ENCODE assay signal across 8 mouse cellular contexts in genomic region chr1:46852216-46852599, GRCm38 (mm10). TPM values are rescaled to one million over a fixed set of nuclear protein-coding genes. Genes with fewer than 3 reads are reported as not detected.
DNase-seq lines count a peak whose midpoint lies in the region; ATAC-seq and TF ChIP-seq lines count a peak whose summit lies in the region.

No protein-coding gene starts in this region.

- H3K27me3 ChIP-seq in heart, embryonic 10.5 days (ENCODE audit: insufficient read depth, poor library complexity, severe bottlenecking) = no peaks in the 10 kb centered on the region
- no peaks in the 10 kb centered on the region for H3K27me3 ChIP-seq in CH12.LX (replicated peaks)
- no peaks in the 10 kb centered on the region for H3K27me3 ChIP-seq in forebrain, embryonic 15.5 days
- no peaks in the 10 kb centered on the region for H3K27me3 ChIP-seq in liver, embryonic 14.5 days (ENCODE audit: control insufficient read depth, insufficient read depth, low read length)

- no peak for ATAC-seq in forebrain, embryonic 15.5 days (replicated peaks)
- no peak for ATAC-seq in liver, embryonic 14.5 days (ENCODE audit: insufficient read depth)

- TF ChIP-seq EP300 in CH12.LX (IDR thresholded peaks at IDR 0.05; ENCODE audit: low read length) = no peak
- TF ChIP-seq EP300 in liver, embryonic 14.5 days (IDR thresholded peaks at IDR 0.05; ENCODE audit: low read depth) = no peak

- H3K27ac ChIP-seq in heart, embryonic 10.5 days = peak overlapping the region; percentile 100
- peak overlapping the region; percentile 83; the same call in 1 of the 2 replicates for H3K27ac ChIP-seq in CH12.LX (ENCODE audit: insufficient read depth, low read depth)
- H3K27ac ChIP-seq in forebrain, embryonic 15.5 days (replicated peaks) = peak overlapping the region; percentile 99; the same call in 1 of the 2 replicates
- H3K27ac ChIP-seq in liver, embryonic 14.5 days = no peak overlapping the region

- peak overlapping the region; percentile 93 for H3K9ac ChIP-seq in CH12.LX (ENCODE audit: insufficient read depth, low read depth)
- peak overlapping the region; percentile 95 for H3K9ac ChIP-seq in forebrain, embryonic 15.5 days (replicated peaks)
- peak overlapping the region; percentile 96 for H3K9ac ChIP-seq in liver, embryonic 14.5 days (replicated peaks)

- peak overlapping the region; percentile 63; the same call in 1 of the 2 replicates for H3K4me2 ChIP-seq in CH12.LX (ENCODE audit: insufficient read depth, low read depth, poor library complexity, severe bottlenecking)
- peak overlapping the region; percentile 60 for H3K4me2 ChIP-seq in forebrain, embryonic 15.5 days (replicated peaks)
- H3K4me2 ChIP-seq in liver, embryonic 14.5 days (ENCODE audit: low read depth) = peak overlapping the region; percentile 81

- in situ Hi-C loops in CH12.LX (cut with MboI; ENCODE audit: low pct_ligation_motif_present, low pct_unique_long_range_greater_than_20kb, low sequenced_read_pairs) = loop anchor here (10.0 kb wide), 1 partner anchor 73 kb away; no protein-coding TSS in a partner anchor

- no peak for TF ChIP-seq POLR2A in CH12.LX (IDR thresholded peaks at IDR 0.05; ENCODE audit: low read depth, low read length)

- under 1% methylated on average over 4 of the region's 4 CpGs for WGBS in heart, embryonic 10.5 days
- WGBS in forebrain, embryonic 15.5 days = 2% methylated on average over 4 of the region's 4 CpGs
- whole genome bisulfite sequencing in liver, embryonic 14.5 days (ENCODE audit: insufficient replicate concordance) = 0% methylated on average over 4 of the region's 4 CpGs

- no peaks in the 10 kb centered on the region for H3K36me3 ChIP-seq in heart, embryonic 10.5 days
- H3K36me3 ChIP-seq in CH12.LX (replicated peaks in 1 of 2; ENCODE audit: control insufficient read depth in 1 of 2, insufficient read depth in 1 of 2, low read length in 1 of 2) = no peaks in the 10 kb centered on the region
- no peaks in the 10 kb centered on the region for H3K36me3 ChIP-seq in forebrain, embryonic 15.5 days
- no peaks in the 10 kb centered on the region for H3K36me3 ChIP-seq in liver, embryonic 14.5 days (replicated peaks; ENCODE audit: control insufficient read depth, insufficient read depth, low read depth)

- peak overlapping the region; percentile 93 for H3K4me3 ChIP-seq in heart, embryonic 10.5 days
- peak overlapping the region; percentile 79 to 90 (median 87) for H3K4me3 ChIP-seq in CH12.LX (replicated peaks in 1 of 3; ENCODE audit: low read depth in 2 of 3, low read length in 2 of 3, poor library complexity in 1 of 3)
- peak overlapping the region; percentile 83 for H3K4me3 ChIP-seq in forebrain, embryonic 15.5 days
- peak overlapping the region; percentile 77 to 94 for H3K4me3 ChIP-seq in liver, embryonic 14.5 days (ENCODE audit: insufficient read depth in 1 of 2, low read depth in 2 of 2, low read length in 2 of 2)

- H3K79me2 ChIP-seq in CH12.LX (replicated peaks; ENCODE audit: control insufficient read depth, extremely low read depth, insufficient read depth, poor library complexity, severe bottlenecking) = peaks cover 5% of the 10 kb centered on the region; the same call in 1 of the 2 replicates

- TF ChIP-seq CTCF in CH12.LX (conservative IDR thresholded peaks at IDR 0.05 in 1 of 2, IDR thresholded peaks at IDR 0.05 in 1 of 2; ENCODE audit: low read depth in 2 of 2, low read length in 2 of 2) = no peak
- no peak for TF ChIP-seq CTCF in liver, embryonic 14.5 days (IDR thresholded peaks at IDR 0.05; ENCODE audit: low read depth)

- dilution Hi-C loops in CH12.LX (cut with MboI; ENCODE audit: extremely low pct_ligation_motif_present, extremely low pct_unique_long_range_greater_than_20kb, low sequenced_read_pairs) = no loop called here

- TF ChIP-seq RAD21 in CH12.LX (IDR thresholded peaks at IDR 0.05; ENCODE audit: low read depth, low read length) = no peak

- no peaks in the 10 kb centered on the region for H3K9me3 ChIP-seq in heart, embryonic 10.5 days
- H3K9me3 ChIP-seq in CH12.LX (replicated peaks; ENCODE audit: low read length) = no peaks in the 10 kb centered on the region
- no peaks in the 10 kb centered on the region for H3K9me3 ChIP-seq in forebrain, embryonic 15.5 days
- H3K9me3 ChIP-seq in liver, embryonic 14.5 days (ENCODE audit: control insufficient read depth, low read length) = no peaks in the 10 kb centered on the region

- H3K4me1 ChIP-seq in heart, embryonic 10.5 days = peaks cover 9% of the 10 kb centered on the region; the same call in 1 of the 2 replicates
- H3K4me1 ChIP-seq in CH12.LX (ENCODE audit: control insufficient read depth in 1 of 2, insufficient read depth in 2 of 2) = peaks cover 3 to 32% of the 10 kb centered on the region in 2 experiments; a peak in 3 of 4 replicates
- peaks cover 34% of the 10 kb centered on the region for H3K4me1 ChIP-seq in forebrain, embryonic 15.5 days
- H3K4me1 ChIP-seq in liver, embryonic 14.5 days (replicated peaks; ENCODE audit: control insufficient read depth in 2 of 2, insufficient read depth in 2 of 2, low read length in 1 of 2) = peaks cover 3 to 6% of the 10 kb centered on the region in 2 experiments; a peak in 3 of 4 replicates

- DNase-seq in heart, embryonic 10.5 days (ENCODE audit: low spot score) = no peak
- no peak for DNase-seq in heart, adult 8-10 months (ENCODE audit: low spot score)
- no peak for DNase-seq in CH12.LX (ENCODE audit: extremely low read depth)
- DNase-seq in liver, embryonic 14.5 days (ENCODE audit: low read depth in 3 of 3, low spot score in 3 of 3) = peak in 1 of 3 experiments; percentile 10
- DNase-seq in urinary bladder, adult 2 months (ENCODE audit: low spot score) = no peak
- no peak for DNase-seq in left cerebral cortex, adult 18-20 months (ENCODE audit: low spot score in 2 of 2)
- no peak for DNase-seq in urinary bladder, adult 18-20 months (ENCODE audit: low spot score in 2 of 2)

TF ChIP-seq in CH12.LX, 34 proteins besides CTCF, POLR2A, EP300 and RAD21:
- TF ChIP-seq POLR2AphosphoS2 (IDR thresholded peaks at IDR 0.05; ENCODE audit: low read depth, low read length) (0 out of 2 replicates have a peak, but pooled peaks have one; percentile 46), CHD1 (IDR thresholded peaks at IDR 0.05; ENCODE audit: low read depth, low read length) (no peak; the same call in 1 of the 2 replicates)

RNA-seq across cellular contexts. Expression of gene Slc39a10, which starts 40.4 kb away (rescaled TPM):
- 47.5 and 51.3 TPM in 2 replicates for polyA plus RNA-seq in heart, embryonic 10.5 days (2016; fragmentation: Nextera tagmentation; extraction: Ambion mirVana)
- total RNA-seq in heart, adult 8-10 months (2022) = 1 to 10 TPM; 5.5 to 8.5 (median 7.6) TPM
- 7.3 and 9.9 TPM in 2 replicates for total RNA-seq in CH12.LX (2012; rRNA removed)
- total RNA-seq in CH12.LX (2014; rRNA removed) = 14.2 TPM in 2 replicates
- polyA plus RNA-seq in CH12.LX (2012; ENCODE audit: insufficient read length, low read depth) = 10.3 and 11.0 TPM in 2 replicates
- 54.1 and 58.3 TPM in 2 replicates for polyA plus RNA-seq in forebrain, embryonic 15.5 days (2015; fragmentation: Nextera tagmentation; extraction: Ambion mirVana)
- polyA plus RNA-seq in liver, embryonic 14.5 days (2012; rRNA removed) = 1.7 and 2.2 TPM in 2 replicates
- 4.0 and 5.2 TPM in 2 replicates for polyA plus RNA-seq in liver, embryonic 14.5 days (2014; fragmentation: Nextera tagmentation; extraction: Ambion mirVana)
- 16.0 and 17.1 TPM in 2 replicates for polyA plus RNA-seq in urinary bladder, adult 2 months (2012; rRNA removed)
- 100 to 1,000 TPM; 219 to 233 TPM for total RNA-seq in left cerebral cortex, adult 18-20 months (2021)
